Mouse (Mus musculus): ENCODE results near the gene Sass6.
A peak's percentile ranks its signal among the peaks of the same experiment; 100 is the strongest.
"Not testable (repeated sequence)": the region's sequence is repeated elsewhere in the genome, so short reads cannot be mapped to it uniquely, and the experiment has no call there.

Sass6 gene

DNA sequence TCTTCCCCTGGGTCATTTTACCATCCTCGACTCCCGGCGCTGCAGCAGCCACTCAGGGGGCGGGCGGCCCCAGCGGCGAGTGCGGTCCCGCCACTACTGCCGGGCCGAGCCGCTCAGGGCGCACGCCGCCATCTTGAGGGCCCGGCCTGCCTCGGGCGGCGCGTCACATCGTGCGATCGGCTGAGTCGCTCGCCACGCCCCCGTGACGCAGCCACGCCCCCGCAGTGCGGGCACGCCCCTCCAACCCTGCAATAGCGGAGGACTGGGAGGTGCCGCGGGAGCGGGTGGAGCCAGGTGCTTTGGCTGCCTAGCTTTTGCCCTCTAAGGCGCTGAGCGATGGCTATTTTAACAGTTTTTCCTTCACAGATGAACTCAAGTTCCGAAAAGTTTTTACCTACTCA is 67.7 kb downstream of the Sass6 start, which contains the start of gene Mfsd14a:
Mfsd14a (minus strand) TSS at position 215 of the 401 bp plus-strand sequence.
- peak; percentile 96 to 97 for DNase-seq (ENCODE audit: low spot score in 2 of 2)

GRCm38 (mm10) chr3:116664281-116664680 is 69.5 kb downstream of the Sass6 start:
- not testable (repeated sequence) for DNase-seq (ENCODE audit: low spot score in 2 of 2)

Data from frontal cortex, postnatal 25 days (tissue).